Mouse (Mus musculus): ENCODE data around the gene Shc4.

GRCm38 (mm10) chr2:125660537-125661130, 63.3 kb downstream of the Shc4 start:
- TF ChIP-seq POLR2A (IDR thresholded peaks at IDR 0.05; ENCODE audit: extremely low read depth, insufficient read depth, low read length) (no peak), CTCF (IDR thresholded peaks at IDR 0.05; ENCODE audit: low read depth, low read length) (no peak)

Data from liver, adult 2 months (tissue).